Mouse (Mus musculus) spleen, postnatal 4 days (tissue): Measurements from ENCODE around the gene Lcn5.
A peak's percentile ranks its signal among the peaks of the same experiment; 100 is the strongest.

Experiments used
- DNase-seq, 2 experiments: peaks; one replicate each; pipeline ENCODE4 v3.0.0; 2022; ENCODE audit warnings: low spot score in 2 of 2

The Lcn5 gene

DNA sequence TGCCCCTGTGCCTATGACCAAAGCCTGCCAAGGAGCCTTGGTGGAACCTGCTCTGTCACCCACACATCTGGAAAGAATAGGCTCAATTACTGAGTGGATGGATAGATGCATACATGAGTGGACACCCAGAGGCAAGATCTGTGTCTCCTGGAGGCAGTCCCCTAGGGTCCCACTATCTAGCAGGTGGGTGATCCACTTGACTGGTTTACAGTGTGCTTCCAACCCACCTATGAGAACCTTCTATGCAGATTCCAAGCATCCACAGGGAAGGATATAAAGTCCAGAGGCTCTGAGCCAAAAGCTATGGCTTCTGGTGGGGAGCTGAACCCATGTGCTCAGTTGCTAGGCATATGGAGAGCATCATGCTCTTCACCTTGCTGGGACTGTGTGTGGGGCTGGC lies at the start of gene Lcn5:
Lcn5 (plus strand) TSS at position 301 of the 400 bp plus-strand sequence.
- no peak for DNase-seq

DNA sequence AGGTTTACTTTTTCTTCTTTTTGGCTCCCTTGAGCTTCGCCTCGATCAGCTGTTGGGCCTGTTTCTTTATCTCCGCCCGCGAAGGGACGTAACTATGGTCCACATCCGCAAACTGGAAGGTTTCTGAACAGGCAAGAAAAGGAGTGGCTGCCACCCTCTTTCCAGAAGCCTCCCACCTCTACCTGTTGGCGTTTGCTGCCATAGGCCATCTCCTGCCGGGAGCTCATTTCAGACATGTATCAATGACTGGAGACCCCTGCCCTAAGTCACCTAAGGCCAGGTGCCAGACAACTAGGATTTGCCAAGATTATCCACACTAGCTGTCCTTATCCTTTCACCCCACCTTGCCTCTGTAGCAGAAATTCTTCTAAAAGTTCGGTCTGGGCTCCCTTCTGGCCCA lies 49.1 kb upstream of the Lcn5 start:
- DNase-seq, result no peak

DNA sequence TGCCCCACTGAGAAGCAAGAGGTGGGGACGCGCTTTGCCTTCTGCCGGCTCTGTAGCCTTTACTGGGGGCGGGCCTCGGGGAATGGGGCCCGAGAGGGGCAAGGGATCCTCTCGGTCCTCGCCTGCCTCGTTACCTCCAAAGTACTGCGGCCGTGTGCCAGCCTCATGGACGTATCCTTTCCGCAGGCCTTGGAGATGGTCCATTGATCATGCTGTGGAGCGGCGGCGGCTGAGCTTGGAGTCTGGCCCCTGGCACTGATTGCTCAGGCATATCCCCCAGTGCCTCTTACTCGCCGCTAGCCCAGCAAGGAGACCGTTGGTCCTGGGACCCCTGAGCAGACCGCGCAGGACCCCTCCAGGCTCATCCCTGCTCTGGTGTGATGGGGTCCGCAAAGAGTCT lies 41.4 kb upstream of the Lcn5 start:
- no peak for DNase-seq

DNA sequence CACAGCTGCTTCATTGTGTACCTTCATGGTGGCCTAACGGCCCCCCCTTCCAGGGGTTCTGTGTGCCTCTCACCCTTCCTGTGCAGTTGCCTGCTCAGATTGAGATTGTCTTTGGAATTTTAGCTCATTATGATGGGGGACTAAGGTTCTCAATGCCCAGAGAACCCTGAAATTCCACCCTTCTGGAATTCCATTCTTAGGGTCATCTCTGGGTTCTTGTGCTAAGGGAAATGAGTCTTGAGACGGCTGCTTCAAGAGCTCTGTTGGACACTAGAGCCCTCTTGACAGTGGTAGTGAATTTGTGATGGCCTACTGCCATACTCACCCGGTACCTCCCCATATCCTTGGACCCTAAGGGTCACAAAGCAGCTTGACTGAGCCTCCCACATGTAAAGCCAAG lies 40.2 kb upstream of the Lcn5 start, which contains the start of gene Ccdc183:
Ccdc183 (minus strand) TSS at position 101 of the 400 bp plus-strand sequence.
- no peak for DNase-seq

DNA sequence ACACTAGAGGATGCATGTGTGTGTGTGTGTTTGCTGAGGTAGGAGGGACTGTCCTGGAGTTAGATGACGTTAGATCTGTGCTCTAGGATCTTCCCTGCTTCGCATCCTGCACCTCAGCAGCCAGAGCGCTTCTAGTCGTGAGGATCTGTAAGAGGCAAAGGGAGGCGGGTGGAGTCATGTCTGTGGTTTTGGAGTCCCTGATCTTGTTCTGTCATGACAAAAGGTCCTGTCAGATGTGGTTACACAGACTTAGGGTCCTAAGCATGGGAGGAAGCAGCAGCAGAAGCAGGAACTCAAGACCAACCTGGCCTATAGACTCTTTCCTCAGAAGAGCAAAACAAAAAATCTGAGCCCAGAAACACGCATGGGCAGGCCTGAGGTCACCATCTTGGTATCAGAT lies 37.4 kb upstream of the Lcn5 start:
- no peak for DNase-seq

DNA sequence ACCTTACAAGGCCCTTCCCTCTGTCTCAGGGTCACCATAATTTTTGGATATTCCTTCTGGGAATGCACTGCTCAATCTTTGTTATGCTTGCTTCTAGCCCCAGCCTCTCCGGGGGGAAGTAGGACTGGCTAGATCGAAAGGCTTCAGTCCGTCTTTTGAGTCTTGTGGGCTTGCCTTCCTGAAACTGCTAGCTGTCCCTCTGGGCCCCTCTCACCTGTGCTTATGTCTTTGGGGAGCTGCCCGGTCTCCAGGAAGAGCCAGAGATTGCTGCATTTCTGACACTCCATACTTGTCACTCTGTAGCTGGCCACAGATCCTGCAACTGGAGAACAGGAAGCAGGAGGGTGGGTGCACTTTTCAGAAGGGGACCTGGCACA lies 36.9 kb upstream of the Lcn5 start:
- DNase-seq, result no peak

DNA sequence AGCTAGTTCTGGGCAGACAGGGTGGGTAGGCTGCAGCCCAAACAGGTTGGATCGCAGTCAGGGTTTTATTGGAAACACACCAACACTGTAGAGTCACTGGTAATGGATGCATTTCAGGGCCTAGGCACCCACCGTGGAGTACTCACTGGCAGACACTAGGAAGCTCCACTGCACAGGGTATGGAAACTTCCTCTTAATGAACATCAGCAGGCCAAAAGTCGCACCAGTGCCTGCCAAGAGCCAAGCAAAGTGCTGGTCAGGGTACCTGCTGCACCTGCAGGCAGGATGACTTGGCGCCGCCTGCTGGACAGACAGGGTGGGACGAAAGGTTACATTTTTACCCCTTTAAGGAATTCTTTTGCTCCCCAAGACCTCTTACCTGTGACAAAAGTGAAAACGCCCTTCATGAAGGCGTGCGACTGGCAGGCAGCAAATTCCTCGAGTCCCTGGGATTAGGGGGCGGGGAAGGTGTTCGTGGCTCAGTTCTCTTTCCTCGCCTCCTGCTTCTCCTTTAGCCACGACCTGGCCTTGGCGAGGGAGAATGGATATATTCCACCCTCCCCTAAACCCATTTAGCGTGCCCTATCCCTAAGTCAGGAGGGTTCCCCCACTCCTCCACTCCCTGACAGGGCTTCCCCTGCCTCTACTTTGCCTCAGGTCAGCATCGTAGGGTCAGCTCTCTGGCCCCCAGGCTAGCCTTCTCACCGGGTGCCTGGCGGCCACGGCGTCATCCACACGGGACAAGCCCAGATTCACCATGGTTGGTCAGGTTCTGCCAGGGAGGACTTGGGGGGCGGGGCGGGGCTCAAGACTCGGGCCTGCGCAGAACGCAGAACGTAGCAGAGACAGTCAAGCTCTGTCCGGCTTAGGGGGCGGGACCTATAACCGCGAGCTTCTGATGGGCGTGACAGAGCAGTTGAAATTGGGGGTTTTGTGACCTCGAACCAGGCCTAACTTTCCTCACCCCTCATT lies 36.2 kb upstream of the Lcn5 start, which contains the start of gene Tmem141:
Tmem141 (minus strand) TSS at position 777 of the 972 bp plus-strand sequence.
- peak; percentile 69 to 86 for DNase-seq

DNA sequence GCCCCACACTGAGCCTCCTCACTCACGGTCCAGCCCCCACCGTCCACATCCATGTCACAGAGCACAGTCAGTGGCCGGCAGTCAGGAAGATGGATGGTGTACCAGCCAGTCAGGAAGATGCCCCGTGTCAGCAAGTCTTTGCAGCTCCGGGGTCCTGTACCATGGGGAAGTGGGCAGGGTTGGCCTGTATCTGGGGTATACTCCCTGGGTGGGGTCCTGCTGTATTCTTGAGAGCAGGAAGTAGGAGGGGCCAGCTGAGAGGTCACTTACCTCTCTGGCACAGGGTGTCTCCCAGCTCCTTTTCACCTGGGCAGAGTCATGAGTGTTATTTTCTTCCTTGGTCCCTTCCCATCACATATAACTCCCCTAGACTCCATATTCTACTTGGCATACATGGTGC lies 31.8 kb upstream of the Lcn5 start:
- no peak for DNase-seq

DNA sequence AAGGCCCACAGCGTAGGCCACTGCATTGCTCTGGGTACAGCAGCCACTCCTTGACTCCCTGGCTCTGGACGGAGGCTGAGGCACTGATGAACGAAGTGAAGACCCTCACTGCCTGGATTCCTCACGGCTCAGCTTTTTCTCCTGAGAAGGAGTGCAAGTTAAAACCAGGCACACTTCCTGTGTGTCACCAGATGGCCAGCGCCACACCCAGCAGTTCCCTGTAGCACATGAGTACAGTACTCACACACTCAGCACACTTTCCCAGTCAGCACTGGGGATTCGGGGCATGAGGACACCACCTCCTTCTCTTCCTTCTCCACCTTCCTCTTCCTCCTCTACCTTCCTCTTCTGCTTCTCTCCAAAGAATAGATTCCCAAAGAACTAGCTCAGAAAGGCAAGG lies 29.9 kb upstream of the Lcn5 start, which contains the start of gene Fcna:
Fcna (minus strand) TSS at position 220 of the 400 bp plus-strand sequence.
- DNase-seq, result no peak

DNA sequence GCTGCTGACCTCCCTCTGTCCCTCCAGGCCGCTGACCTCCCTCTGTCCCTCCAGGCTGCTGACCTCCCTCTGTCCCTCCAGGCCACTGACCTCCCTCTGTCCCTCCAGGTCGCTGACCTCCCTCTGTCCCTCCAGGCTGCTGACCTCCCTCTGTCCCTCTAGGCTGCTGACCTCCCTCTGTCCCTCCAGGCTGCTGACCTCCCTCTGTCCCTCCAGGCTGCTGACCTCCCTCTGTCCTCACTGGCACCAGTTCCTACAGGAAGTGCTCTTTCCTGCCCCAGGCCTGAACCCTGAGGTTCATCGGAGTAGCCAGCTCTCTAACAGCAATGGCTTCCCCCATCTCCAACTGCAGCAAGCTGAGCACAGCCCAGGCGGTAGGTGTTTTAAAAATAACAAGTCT lies 29.0 kb upstream of the Lcn5 start:
- no peak for DNase-seq

DNA sequence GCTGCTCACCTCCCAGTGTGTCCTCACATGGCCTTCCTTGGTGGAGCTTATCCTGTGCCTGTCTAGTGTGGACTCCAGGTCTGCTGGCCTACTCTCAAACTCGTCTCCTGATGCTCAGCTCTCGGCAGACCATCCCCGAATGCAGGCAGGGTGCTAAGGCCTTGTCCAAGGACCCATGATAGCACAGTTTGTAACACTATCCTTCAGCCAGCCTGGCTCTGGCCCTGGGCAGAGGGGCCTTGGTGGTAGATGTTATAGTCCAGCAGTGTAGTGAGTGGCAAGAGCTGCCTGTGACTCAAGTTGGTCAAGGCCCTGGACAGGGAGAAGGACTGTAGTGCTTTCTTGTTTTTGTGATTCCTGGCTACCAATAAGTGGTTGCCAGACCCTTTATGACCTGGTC lies 24.1 kb upstream of the Lcn5 start:
- no peak for DNase-seq

DNA sequence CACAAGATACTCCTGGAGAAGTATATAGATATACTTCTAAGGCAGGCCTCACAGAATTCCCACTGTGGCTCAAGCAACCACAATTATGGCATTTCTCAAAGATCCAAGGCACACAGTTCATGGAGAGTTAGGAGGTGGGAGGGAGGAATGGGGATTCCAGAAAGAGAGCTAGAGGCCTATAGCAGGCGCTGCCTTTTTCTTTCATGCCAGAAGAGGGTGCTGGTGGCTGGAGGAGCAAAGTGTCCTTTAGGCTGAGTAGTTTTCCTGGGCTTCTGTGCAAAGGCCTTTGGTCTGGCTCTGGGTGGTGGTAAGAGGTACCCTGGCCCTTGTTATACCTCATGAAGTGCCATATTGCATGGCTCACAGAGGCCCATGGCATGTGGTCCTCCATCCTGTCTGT lies 23.7 kb upstream of the Lcn5 start:
- DNase-seq, result no peak

DNA sequence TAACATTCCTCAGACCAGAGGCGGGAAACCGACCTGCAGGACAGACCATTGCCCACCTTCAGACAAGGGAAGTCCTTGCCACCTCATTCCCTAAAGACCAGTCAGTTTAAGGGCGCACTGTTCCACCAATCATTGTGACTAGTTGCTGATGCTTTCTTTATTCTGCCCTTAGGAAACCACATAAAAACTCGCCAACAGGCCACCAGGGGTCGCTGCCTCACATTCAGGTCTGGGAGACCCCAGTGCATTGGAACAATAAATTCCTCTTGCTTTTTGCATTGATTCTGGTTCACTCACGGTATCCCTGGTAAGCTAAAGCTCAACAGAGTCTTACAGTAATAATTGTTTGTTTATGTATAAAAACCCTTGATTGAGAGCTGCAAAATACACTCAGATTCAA lies 17.9 kb upstream of the Lcn5 start:
- peak in 1 of 2 experiments; percentile 75 for DNase-seq

DNA sequence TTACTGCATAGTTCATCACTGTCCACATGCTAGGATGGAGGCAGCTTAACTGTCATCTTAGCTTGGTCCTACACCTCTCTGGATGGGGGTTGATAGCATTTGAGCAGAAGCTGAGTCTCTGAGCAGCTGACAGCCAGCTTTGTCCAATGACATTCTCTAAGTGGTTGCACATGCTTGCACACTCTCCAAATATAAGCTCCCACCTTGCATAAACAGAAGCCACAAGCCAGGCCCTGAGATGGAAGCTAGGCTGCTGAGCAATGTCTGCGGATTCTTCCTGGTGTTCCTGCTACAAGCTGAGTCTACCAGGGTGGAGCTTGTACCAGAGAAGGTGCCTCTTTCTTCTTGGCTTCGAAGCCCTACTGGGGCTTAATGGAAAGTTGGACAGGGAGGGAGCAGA lies 4.8 kb upstream of the Lcn5 start, which contains the start of gene Lcn8:
Lcn8 (plus strand) TSS at position 219 of the 400 bp plus-strand sequence.
- DNase-seq, result no peak

DNA sequence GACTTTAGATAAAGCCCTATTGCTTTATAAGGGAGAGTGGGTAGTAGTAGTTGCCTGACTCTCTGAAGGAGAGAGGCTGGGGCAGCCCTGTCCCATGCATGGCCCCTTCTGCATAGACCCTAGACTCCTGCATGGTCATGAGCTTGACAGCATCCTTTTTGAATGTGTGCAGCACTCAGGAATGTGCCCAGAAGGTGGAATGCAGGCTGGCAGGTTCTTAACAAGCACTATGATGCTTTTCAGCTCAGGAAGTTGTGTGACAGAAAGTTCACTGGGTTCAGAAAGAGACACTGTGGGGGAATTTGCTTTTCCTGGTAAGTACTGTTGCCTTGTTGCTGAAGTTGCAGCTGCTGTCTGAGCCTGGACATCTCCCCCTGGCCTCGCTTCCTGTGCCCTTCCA lies 3.2 kb upstream of the Lcn5 start:
- DNase-seq, result no peak

DNA sequence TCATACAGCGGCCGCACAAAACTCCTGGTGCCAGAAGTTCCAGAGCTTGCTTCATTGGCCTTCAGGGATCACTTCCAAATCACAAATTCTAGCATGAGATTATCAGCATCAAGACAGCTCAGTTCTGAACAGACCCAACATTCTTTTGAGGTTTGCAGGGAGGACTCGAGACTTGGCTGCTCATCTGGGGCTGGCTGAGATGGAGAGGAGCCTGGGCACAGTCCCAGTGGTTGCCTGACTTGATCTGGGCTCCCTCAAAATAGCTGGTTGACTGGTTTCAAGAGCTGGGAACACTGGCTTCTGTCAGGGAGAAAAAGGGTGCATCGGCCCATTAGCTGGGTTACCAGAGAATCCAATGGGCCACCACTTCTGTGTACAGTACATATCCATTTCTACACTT lies 1.1 kb upstream of the Lcn5 start:
- no peak for DNase-seq

DNA sequence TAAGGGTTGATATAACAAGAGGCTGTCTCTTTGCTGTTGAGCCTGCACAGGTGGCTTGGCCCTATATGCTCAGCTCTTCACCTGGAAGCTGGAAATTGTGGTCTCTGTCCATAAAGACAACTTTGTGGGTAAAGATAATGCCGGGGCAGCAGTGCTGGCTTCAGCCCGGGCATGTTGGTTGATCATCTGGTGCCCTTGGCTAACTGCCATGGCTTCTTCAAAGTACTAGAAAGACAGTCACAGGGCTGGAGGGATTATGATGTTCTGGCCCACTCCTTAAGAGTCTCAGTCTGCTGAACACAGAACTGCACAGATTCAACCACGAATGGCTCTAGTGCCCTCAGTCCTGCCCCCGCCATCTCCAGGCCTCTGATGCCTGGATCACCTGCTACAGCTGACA lies 506 bp upstream of the Lcn5 start:
- DNase-seq, result no peak

DNA sequence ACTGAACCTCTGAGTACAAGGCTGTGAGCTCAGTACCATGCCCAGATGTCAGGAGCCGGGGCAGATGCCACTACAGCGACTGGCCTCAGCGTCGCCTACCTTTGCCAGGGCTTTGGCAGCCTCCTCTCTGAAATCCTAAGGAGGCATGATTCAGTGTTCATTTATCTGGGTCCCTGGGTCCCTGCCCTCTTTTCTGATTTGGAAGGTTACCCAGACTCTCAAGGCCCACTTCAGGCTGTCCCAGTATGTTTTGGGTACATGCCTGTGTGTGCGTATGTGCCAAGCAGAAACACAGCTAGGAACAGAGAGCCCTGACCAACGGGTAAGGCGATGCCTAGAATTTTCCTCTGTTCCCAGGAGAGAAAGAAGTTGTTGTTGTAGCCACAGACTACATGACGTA lies 2.5 kb downstream of the Lcn5 start:
- no peak for DNase-seq

DNA sequence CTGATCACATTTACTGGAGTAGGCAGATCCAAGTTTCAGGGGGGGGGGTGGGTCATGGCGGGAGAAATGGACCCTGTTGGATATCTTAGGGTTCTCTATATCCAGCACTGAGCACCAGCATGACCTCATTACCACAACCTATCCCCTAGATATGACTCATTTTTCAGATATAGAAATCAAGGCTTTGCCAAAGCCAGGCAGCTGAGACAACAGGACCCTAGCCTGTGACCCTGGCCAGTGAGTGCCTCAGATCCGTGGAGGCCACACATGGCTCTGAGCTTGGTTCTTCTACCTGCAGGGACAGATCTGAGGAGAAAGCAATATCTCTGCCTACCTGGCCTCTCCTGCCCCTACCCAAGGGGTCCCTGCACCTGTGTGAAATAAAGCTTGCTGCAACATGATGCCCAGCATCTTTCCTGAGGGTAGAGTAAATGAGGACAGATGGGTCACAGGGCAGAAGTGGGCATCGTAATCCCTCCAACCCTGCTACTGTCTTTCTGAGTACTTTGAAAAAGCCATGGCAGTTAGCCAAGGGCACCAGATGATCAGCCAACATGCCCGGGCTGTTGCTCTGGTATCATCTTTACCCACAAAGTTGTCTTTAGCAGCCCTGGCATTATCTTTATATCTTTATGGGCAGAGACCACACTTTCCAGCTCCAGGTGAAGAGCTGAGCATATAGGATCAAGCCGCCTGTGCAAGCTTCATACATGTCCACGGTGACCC lies 3.7 kb downstream of the Lcn5 start:
- DNase-seq, result no peak

DNA sequence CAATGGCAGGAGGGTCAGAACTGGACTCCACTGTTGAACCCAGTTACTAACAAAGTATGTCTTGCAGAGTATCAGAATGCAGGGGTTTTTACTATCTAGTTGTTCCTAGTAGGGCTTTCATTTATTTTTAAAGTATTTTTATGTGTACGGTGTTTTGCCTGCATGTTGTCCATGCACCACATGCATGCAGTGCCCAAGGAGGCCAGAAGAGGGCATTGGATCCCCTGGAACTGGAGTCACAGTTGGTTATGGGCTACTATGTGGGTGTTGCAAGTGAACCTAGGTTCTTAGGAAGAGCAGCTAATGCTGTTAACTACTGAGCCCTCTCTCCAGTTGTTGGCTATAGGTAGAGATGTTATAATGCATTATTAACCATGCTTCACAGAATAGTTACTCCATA lies 5.8 kb downstream of the Lcn5 start:
- peak; percentile 30 to 71 for DNase-seq

DNA sequence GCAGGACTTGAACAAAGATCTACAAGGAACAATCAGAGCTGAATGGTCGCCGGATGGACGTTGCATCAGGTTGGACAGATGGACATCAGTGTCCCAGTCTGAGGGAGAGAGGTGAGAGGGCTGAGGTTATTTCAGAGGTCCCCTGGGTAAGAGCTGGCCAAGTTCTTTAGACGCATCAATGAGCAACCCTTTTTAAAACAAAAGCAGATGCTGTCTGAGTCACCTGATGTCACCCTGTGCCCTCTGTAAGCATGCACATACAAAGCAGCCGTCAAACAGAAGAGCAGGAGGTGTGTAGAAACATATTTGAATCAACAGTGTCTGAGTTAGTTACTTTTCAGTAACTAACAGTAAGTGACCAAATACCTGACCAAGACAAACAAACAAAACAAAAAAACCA lies 6.4 kb downstream of the Lcn5 start:
- no peak for DNase-seq

DNA sequence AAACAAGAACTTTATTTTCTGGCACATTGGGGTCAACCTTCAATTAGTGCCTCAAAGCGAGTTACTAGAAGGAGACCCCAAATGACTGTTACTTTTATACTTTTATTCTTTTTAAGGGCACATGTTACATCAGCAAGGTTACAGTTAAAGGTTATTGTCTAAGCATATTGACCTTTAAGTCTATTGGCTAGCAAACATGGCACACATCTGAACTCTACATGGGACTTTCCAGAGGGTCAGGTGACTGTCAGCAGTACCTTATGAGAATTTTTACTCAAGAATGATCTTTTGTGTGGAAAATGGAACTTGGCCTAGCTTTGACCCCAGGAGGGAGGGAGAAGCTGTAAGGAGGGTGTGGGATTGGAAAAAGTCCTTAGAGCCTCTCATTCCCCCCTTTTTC lies 8.8 kb downstream of the Lcn5 start:
- no peak for DNase-seq

DNA sequence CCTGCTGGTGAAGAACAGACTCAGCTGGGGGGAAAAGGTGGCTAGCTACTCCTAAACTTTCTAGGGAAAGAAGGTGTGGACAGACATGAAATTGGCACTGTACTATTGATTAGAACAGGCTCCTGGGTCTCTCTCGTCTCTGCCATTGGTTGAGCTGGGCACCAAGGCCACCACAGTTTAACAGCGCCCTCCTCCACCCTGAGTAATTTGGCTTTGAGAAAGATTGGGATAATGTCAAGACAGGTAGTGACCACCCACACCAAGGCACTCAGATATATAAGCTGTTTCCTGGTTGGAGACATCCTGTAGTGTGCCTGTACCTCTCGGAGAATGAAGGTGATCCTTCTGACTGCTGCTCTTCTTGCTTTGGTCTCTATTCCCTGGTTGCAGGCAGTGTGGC lies 18.7 kb downstream of the Lcn5 start, which contains the start of gene Lcn6:
Lcn6 (plus strand) TSS at position 301 of the 400 bp plus-strand sequence.
- no peak for DNase-seq
